Mouse (Mus musculus) kidney, postnatal 10 days (tissue): ENCODE measurements around the gene Mapk12.

Experiments used
- DNase-seq: peaks from one replicate; pipeline ENCODE4 v3.0.0; 2021; ENCODE audit warnings: mixed read lengths

Mapk12 gene

GRCm38 (mm10) chr15:89170102-89170501 lies 29.6 kb upstream of the Mapk12 start:
- peak; percentile 67 for DNase-seq

GRCm38 (mm10) chr15:89169431-89169830 lies 28.9 kb upstream of the Mapk12 start:
- peak; percentile 92 for DNase-seq

DNA sequence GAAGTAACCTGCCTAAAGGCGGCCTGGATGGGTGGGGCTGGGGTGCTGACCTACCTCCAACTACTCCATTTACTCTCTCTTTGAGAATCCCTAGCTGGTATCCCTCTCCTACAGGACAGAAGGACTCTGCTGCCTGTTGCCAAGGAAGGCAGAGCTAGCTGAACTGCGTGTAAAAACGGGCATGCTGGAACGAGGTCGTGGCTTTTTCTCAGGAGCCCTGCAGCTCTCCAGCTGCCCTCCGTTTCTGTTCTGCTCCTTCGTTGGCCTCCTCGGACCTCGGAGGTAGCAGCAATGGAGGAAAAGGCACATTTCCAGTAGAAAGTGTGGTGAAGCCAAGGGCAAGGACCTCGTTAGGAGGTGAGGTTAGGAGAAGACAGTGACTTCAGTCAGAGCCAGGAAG lies 28.4 kb upstream of the Mapk12 start:
- no peak for DNase-seq

DNA sequence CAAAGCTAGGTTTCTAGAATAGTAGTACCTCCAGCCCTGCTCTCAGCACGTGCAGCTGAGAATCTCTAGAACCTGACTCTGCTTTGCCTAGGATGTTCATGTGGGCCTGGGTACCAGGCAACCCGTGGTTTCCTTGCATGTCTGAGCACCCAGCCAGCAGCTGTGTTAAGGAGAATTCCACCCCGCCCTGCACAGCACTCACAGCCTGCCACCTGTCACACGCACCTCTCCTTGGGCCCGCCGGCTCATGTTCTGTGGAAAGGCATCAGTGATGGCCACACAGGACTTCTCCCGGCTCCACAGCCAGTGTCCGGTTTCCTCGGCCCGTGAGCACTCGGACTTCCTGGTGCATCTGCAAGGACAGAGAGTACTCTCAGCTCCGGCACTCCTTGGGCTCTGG lies 25.0 kb upstream of the Mapk12 start:
- DNase-seq = no peak

GRCm38 (mm10) chr15:89161397-89161796 lies 20.9 kb upstream of the Mapk12 start:
- DNase-seq = no peak

GRCm38 (mm10) chr15:89158516-89158915 lies 18.0 kb upstream of the Mapk12 start:
- no peak for DNase-seq

- peak; percentile 87 for DNase-seq
These were observed 17.5 kb upstream of the Mapk12 start for GRCm38 (mm10) chr15:89157954-89158353.

DNA sequence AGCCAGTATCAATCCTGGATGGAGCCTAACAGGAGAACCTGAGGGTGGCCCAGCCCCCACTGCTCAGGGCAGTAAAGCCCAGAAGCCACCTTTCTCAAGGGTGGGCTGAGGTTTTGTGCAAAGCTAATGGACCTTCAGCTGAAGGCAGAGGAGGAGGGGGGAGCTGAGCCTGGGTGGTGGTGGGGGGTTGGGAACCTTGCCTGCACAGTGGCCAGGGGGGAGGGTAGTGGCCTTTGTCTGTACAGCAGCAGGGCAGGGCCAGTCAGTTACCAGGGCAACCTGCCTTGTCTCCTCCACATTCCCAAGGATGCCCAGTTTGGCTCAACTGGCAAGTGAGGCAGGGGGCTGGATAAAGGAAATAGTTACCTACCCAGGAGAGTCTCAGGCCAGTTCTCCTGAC lies 11.8 kb upstream of the Mapk12 start:
- DNase-seq = no peak

DNA sequence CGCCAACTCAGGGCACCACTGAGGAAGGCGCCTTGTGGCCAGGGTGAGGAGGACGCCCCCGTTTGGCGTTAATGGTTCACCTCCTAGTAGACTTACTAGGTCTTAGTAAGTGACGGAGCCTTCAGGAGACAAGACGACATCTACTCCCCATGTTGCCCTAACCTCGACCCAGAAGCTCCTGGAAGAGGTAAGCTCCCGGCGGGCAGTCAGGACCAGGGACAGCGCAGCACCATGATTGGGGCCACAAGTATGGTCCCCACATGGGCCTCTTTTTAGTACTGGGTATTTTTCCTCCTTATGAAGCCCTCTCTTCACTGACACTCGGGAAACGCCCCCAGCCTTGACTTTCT lies 9.5 kb upstream of the Mapk12 start:
- peak; percentile 75 for DNase-seq

GRCm38 (mm10) chr15:89149271-89150040 lies 9.0 kb upstream of the Mapk12 start, which contains the start of gene Mapk11:
TSS of gene Mapk11 (minus strand) at chr15:89149628.
- peak; percentile 78 for DNase-seq

DNA sequence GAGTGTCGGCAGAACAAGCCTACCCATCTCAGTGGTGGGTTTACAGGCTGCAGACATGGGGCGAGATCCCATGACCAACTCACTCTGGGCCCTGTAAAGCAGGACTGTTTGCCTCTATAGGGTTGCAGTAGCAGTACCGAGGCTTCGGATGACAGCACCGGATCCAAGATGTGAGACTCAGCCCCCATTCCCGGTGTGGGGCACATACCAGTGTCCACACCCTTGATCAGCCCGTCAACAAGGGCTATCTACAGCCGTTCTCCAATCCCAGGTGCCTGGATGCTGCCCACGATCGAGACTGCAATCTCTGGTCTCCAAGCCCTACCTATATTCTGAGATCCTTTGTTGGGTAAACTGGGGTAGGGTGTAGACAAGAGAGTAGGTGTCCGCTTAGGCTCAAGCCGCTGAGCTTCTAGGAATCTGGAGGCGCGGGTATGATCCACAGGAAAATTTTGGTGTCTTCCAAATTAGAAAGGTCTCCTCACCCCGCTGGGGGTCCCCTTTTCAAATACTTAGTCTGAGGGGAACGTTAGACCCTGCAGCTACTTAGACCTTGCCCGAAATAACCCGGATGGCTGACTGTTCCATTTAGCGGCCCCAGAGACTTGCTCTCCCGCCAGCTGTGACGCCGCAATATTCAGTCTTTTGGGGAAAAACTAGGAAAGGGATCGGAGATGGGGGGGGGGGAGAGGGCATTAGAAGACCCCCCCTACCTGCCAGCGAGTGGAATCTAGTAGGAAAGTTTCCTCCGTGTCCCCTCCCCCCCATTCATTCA lies 8.2 kb upstream of the Mapk12 start:
- no peak for DNase-seq

DNA sequence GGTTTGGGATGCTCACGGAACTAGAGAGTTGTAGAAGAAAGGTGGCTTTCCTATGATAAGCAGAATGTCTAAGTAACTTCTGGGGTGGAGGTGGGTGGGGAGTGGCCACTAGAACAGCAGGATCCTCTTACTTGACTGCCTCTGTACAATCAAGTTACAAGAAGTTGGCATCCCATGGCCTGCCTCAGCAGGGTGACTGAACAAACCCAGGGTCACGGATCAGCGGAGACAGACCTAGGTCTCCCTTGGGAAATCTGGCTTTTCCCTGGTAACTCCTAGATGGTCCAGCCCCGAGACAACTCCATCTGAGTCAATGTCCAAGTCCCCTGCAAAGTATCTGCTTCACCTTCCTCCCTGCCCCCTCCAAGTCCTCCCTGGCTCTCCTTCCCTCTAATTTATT lies 7.4 kb upstream of the Mapk12 start:
- DNase-seq = no peak

DNA sequence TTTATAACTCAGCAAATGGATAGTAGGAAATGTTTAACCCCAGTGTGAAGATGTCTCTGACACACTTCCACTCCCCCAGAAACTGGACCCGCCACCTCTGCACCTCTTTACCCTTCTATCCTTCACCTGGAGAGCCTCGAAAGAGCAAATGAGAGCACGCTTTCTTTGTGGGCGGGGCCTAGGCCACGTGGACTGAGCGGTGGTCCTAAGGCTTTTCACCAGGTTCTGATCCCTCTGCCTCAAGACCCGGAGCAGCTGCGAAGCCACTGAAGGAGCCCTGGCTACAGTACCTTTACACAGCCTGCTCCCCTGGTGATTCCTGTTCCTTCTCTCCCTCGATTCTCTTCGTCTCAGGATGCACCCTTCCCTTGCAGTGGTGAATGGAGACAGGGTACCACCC lies 7.0 kb upstream of the Mapk12 start:
- DNase-seq = no peak

DNA sequence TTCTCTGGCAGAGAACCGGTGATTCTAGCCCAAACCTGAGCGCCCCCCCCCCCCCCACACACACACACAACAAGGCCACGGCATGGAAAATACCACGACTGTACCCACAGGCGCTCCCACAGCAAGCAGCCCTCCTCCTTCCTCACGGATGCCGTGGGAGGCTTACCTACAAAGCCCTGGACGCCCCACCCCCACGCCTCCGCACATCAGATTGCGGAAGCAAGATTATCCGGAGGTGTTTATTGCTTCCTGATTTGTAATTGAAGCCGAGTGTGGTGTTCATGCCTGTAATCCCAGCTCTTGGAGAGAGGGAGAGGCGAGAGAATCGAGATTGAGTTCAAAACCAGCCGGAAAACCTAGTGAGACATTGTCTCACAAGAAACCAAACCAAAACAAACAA lies 6.5 kb upstream of the Mapk12 start:
- peak; percentile 69 for DNase-seq

DNA sequence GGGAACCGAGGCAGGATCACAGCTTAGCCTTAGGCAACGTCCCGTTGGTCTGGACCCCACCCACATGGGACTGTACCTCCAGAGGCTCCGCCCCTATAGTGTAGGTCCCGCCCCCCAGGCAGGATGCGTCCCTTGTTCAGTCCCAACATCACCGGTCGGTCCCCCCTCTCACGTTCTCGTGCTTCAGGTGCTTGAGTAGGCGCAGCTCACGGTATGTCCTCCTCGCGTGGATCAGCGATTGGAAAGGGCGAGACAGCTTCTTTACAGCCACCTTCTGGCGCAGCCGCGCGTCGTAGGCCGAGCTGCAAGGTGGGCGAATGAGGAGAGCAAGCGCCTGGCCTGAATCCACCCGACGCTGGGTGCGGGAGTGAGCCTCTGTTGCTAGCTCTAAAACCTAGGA lies 6.0 kb upstream of the Mapk12 start:
- peak; percentile 71 for DNase-seq

DNA sequence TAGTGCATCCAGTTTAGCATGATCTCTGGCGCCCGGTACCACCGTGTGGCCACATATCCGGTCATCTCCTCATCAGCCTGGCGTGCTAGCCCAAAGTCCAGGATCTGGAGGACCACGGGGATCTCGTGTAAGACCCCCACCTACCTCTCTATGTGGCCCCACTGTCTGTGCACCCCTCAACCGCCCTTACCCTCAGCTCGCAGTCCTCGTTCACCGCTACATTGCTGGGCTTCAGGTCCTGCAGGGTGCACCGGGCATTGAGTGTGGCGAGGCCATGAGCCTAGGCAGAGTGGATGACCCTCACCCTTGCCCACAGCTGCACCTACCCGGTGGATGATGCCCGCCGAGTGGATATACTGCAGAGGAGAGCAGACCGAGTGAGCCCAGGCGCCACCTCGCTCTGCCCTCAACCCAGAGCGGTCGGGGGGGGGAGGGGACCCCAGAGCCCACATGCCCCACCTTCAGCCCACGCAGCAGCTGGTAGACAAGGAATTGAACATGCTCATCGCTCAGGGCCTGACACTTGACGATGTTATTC lies 5.4 kb upstream of the Mapk12 start:
- DNase-seq = no peak

DNA sequence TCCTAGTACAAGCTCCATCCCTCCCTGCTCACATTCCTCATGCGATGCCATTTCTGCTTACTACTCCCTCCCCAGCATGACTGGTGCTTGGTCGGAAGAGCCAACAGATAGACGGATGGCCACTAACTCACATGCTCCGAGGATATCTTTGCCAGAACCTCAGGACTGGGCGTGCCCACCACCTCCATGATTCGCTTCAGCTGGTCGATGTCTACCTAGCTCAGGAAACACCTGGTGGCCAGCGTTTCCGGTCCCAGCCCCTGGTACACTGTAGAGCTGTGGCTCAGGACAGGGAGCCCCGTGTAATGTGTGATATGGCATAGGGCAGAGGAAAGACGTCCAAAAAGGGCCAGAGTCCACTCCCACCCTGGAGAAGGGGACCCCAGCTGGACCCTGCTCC lies 4.5 kb upstream of the Mapk12 start:
- DNase-seq = no peak

DNA sequence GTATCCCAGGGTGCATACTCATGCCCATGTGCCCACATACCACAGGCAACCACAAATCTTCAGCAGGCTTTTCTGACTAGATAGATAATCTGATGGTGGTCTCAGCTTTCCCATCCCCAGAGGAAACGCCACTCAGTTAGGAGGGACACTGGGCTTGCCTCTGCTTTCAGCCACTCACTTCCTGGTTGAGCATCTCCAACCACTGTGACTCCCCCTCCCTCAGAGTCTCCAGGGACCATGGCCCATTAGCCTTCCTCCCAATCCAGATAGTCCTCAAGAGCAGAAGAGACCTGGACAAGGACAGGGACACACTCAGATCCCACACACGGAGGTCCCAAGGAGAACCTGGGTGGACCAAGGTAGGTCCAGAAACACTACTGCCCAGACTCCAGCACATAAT lies 2.6 kb upstream of the Mapk12 start:
- no peak for DNase-seq

- DNase-seq = no peak
These were observed 1.4 kb upstream of the Mapk12 start for GRCm38 (mm10) chr15:89141905-89142304.

GRCm38 (mm10) chr15:89141443-89141842 lies 940 bp upstream of the Mapk12 start:
- peak; percentile 33 for DNase-seq

DNA sequence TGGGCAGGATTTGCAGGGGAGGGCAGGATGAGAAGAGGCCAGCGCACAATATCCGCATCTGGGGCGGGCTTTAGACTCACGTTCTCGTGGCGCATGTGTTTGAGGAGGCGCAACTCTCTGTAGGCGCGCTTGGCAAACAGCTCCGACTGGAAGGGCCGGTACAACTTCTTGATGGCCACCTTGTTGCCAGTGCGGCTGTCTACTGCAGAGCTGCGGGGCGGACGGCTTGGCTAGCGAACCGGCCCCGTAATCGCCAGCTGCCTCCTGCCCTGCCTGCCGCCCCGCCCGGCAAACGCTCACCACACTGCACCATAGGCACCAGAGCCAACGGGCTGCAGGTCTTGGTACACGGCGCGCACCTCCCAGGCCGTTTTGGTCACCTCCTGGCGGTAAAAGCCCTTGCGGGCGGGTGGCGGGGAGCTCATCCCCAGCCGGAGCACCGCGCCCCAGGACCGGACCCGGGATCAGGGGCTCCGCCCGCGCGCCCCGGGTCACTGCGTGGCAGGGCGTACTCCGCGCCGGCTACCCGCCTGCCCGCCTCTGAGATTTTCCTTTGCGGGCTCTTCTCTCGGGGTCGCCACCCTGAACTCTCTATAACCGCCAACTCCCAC lies 350 bp downstream of the Mapk12 start:
- DNase-seq = peak; percentile 57

DNA sequence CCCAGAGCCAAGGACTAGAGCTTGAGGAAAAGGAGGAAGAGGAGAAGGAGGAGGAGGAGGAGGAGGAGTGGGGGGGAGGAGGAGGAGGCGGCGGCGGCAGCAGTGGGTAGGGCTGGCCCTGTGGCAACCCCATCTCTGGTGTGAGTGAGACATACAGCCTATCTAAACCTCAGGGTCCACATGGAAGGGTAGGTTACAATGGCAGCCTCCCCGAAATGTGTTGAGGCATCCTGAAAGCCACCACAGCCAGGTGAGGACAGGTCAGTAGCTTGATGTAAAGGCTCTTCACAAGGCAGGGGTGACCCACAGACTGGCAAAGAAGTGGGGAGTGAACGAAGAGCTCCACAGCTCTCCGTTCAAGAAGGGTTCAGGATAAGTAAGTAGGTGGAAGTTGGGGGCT lies 2.0 kb downstream of the Mapk12 start:
- DNase-seq = no peak

DNA sequence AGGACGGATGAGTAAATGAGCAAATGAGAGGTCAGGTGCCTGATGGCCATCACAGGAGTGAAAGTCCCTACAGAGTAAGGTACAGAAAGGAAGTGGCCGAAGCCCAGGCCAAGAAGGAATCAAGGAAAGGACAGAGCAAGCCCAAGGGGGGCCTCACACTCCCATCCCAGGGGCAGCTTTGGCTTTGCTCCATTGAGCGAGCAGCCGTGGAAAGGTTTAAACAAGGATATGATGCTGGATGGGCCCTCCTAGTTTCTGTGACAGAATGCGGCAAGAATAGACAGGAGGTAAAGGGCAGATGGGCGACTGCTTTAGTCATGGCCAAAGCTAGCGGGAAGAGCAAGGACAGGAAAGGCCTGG lies 2.5 kb downstream of the Mapk12 start:
- no peak for DNase-seq
